11 mouse cellular contexts compared by ENCODE assay signal in genomic region chr2:173251133-173251532, GRCm38 (mm10). TPM values are rescaled to one million over a fixed set of nuclear protein-coding genes. Genes with fewer than 3 reads are reported as not detected.
DNase-seq lines count a peak whose midpoint lies in the region; ATAC-seq lines count a peak whose summit lies in the region.
"Had no signal": no experiment of that assay in that cellular context is flagged by ENCODE, and none has a peak within 500 bp of the region (broad histone marks: within the 10 kb centered on the region; RNA-seq: fewer than 3 reads in every experiment).

No protein-coding gene starts in this region.

- H3K9ac ChIP-seq in hindbrain, embryonic 13.5 days, result peak overlapping the region; percentile 43; the same call in 1 of the 2 replicates
- H3K9ac ChIP-seq in hindbrain, embryonic 16.5 days (ENCODE audit: low read depth, low read length), result no peak overlapping the region
- 0 out of 2 replicates have a peak overlapping the region, but pooled peaks have one; percentile 23 for H3K9ac ChIP-seq in midbrain, embryonic 13.5 days (replicated peaks)
- no peak overlapping the region for H3K9ac ChIP-seq in midbrain, embryonic 16.5 days (ENCODE audit: low read depth, low read length)
- H3K9ac ChIP-seq: forebrain, embryonic 13.5 days had no signal

- no peaks in the 10 kb centered on the region for H3K27me3 ChIP-seq in hindbrain, embryonic 13.5 days
- no peaks in the 10 kb centered on the region for H3K27me3 ChIP-seq in hindbrain, embryonic 16.5 days (replicated peaks; ENCODE audit: control insufficient read depth, insufficient read depth, low read length)
- H3K27me3 ChIP-seq in midbrain, embryonic 13.5 days, result 0 out of 2 replicates have a peak, but pooled peaks cover 4% of the 10 kb centered on the region
- no peaks in the 10 kb centered on the region for H3K27me3 ChIP-seq in midbrain, embryonic 16.5 days (ENCODE audit: control insufficient read depth, insufficient read depth, low read depth, low read length)
- H3K27me3 ChIP-seq: forebrain, embryonic 13.5 days had no signal

- H3K36me3 ChIP-seq in hindbrain, embryonic 13.5 days, result no peaks in the 10 kb centered on the region
- no peaks in the 10 kb centered on the region for H3K36me3 ChIP-seq in hindbrain, embryonic 16.5 days (ENCODE audit: control insufficient read depth, insufficient read depth, low read length)
- H3K36me3 ChIP-seq in midbrain, embryonic 13.5 days, result no peaks in the 10 kb centered on the region
- no peaks in the 10 kb centered on the region for H3K36me3 ChIP-seq in midbrain, embryonic 16.5 days (ENCODE audit: control insufficient read depth, insufficient read depth, low read length)
- H3K36me3 ChIP-seq: G1E had no signal

- H3K4me3 ChIP-seq in hindbrain, embryonic 13.5 days, result no peak overlapping the region
- no peak overlapping the region for H3K4me3 ChIP-seq in hindbrain, embryonic 16.5 days (ENCODE audit: low read length)
- H3K4me3 ChIP-seq in midbrain, embryonic 13.5 days (replicated peaks), result no peak overlapping the region
- no peak overlapping the region for H3K4me3 ChIP-seq in midbrain, embryonic 16.5 days (ENCODE audit: low read depth, low read length)
- H3K4me3 ChIP-seq: forebrain, embryonic 13.5 days had no signal

- no peaks in the 10 kb centered on the region for H3K9me3 ChIP-seq in hindbrain, embryonic 13.5 days
- H3K9me3 ChIP-seq in hindbrain, embryonic 16.5 days (ENCODE audit: control insufficient read depth, low read length), result no peaks in the 10 kb centered on the region
- H3K9me3 ChIP-seq in midbrain, embryonic 13.5 days, result no peaks in the 10 kb centered on the region
- H3K9me3 ChIP-seq in midbrain, embryonic 16.5 days (replicated peaks; ENCODE audit: control insufficient read depth, low read length, poor library complexity, severe bottlenecking), result no peaks in the 10 kb centered on the region
- H3K9me3 ChIP-seq: forebrain, embryonic 13.5 days had no signal

- 0 out of 2 replicates have a peak overlapping the region, but pooled peaks have one; percentile 30 for H3K27ac ChIP-seq in hindbrain, embryonic 13.5 days
- H3K27ac ChIP-seq in hindbrain, embryonic 16.5 days (ENCODE audit: low read depth, low read length), result no peak overlapping the region
- no peak overlapping the region for H3K27ac ChIP-seq in midbrain, embryonic 13.5 days
- H3K27ac ChIP-seq in midbrain, embryonic 16.5 days (ENCODE audit: low read length), result no peak overlapping the region
- H3K27ac ChIP-seq: forebrain, embryonic 13.5 days had no signal

- peak; percentile 58 to 64 for DNase-seq in cerebellum, postnatal 10 days
- DNase-seq in cerebellum, postnatal 25 days, result no peak
- DNase-seq: thymus, postnatal 4 days had no signal

- 41% methylated on average over 7 of the region's 7 CpGs for WGBS in hindbrain, embryonic 13.5 days
- WGBS in hindbrain, embryonic 16.5 days, result 39% methylated on average over 7 of the region's 7 CpGs
- 53% methylated on average over 7 of the region's 7 CpGs for WGBS in midbrain, embryonic 13.5 days
- 47% methylated on average over 7 of the region's 7 CpGs for WGBS in midbrain, embryonic 16.5 days

- no peak overlapping the region for H3K4me2 ChIP-seq in hindbrain, embryonic 13.5 days
- no peak overlapping the region for H3K4me2 ChIP-seq in hindbrain, embryonic 16.5 days (ENCODE audit: low read length)
- H3K4me2 ChIP-seq in midbrain, embryonic 13.5 days (replicated peaks), result no peak overlapping the region
- no peak overlapping the region for H3K4me2 ChIP-seq in midbrain, embryonic 16.5 days (ENCODE audit: low read length)
- H3K4me2 ChIP-seq: forebrain, embryonic 13.5 days had no signal

- H3K4me1 ChIP-seq in hindbrain, embryonic 13.5 days (replicated peaks), result peaks cover 96% of the 10 kb centered on the region
- H3K4me1 ChIP-seq in hindbrain, embryonic 16.5 days (ENCODE audit: control insufficient read depth, insufficient read depth, low read depth, low read length), result peaks cover 68% of the 10 kb centered on the region
- H3K4me1 ChIP-seq in midbrain, embryonic 13.5 days (replicated peaks), result peaks cover 96% of the 10 kb centered on the region
- peaks cover 50% of the 10 kb centered on the region for H3K4me1 ChIP-seq in midbrain, embryonic 16.5 days (ENCODE audit: control insufficient read depth, insufficient read depth, low read length)

- ATAC-seq in hindbrain, embryonic 13.5 days (ENCODE audit: low FRiP score), result no peak
- ATAC-seq in hindbrain, embryonic 16.5 days, result no peak
- no peak for ATAC-seq in midbrain, embryonic 13.5 days
- no peak for ATAC-seq in midbrain, embryonic 16.5 days
- 0 out of 2 replicates have a peak, but pooled peaks have one; percentile 8 for ATAC-seq in monocyte, adult 5-6 weeks (replicated peaks; ENCODE audit: insufficient number of reproducible peaks, low FRiP score, low TSS enrichment, poor library complexity, severe bottlenecking)
- ATAC-seq in megakaryocyte progenitor cell, adult 5-6 weeks (replicated peaks; ENCODE audit: poor library complexity), result no peak
- ATAC-seq: forebrain, embryonic 13.5 days had no signal

RNA-seq across cellular contexts. Expression of gene Pmepa1, which starts 25.2 kb away (rescaled TPM):
- 4.7 and 5.2 TPM in 2 replicates for polyA plus RNA-seq in hindbrain, embryonic 13.5 days (2015; fragmentation: Nextera tagmentation; extraction: Ambion mirVana)
- polyA plus RNA-seq in hindbrain, embryonic 16.5 days (2015; fragmentation: Nextera tagmentation; extraction: Ambion mirVana), result 3.2 and 3.9 TPM in 2 replicates
- 3.9 and 4.7 TPM in 2 replicates for polyA plus RNA-seq in midbrain, embryonic 13.5 days (2015; fragmentation: Nextera tagmentation; extraction: Ambion mirVana)
- 3.4 and 4.5 TPM in 2 replicates for polyA plus RNA-seq in midbrain, embryonic 16.5 days (2015; fragmentation: Nextera tagmentation; extraction: Ambion mirVana)
- 0.29 to 0.39 TPM in 2 of 3 replicates, not detected in the other for total RNA-seq in monocyte, adult 5-6 weeks (2017)
- 0.17 and 0.32 TPM in 2 replicates for total RNA-seq in megakaryocyte progenitor cell, adult 5-6 weeks (2015)
- total RNA-seq in megakaryocyte progenitor cell, adult 5-6 weeks (2017), result 0.12 and 0.24 TPM in 2 replicates
- polyA plus RNA-seq: G1E had no signal

RNA-seq across cellular contexts. Expression of gene Zbp1, which starts 32.4 kb away (rescaled TPM):
- 0.16 and 0.29 TPM in 2 replicates for polyA plus RNA-seq in hindbrain, embryonic 13.5 days (2015; fragmentation: Nextera tagmentation; extraction: Ambion mirVana)
- 0.20 TPM in 1 of 2 replicates, not detected in the other for polyA plus RNA-seq in hindbrain, embryonic 16.5 days (2015; fragmentation: Nextera tagmentation; extraction: Ambion mirVana)
- 0.27 and 0.50 TPM in 2 replicates for polyA plus RNA-seq in midbrain, embryonic 13.5 days (2015; fragmentation: Nextera tagmentation; extraction: Ambion mirVana)
- polyA plus RNA-seq in midbrain, embryonic 16.5 days (2015; fragmentation: Nextera tagmentation; extraction: Ambion mirVana), result 0.30 TPM in 1 of 2 replicates, not detected in the other
- 74.4 to 86.1 TPM (median 81.1 TPM) in 3 replicates for total RNA-seq in monocyte, adult 5-6 weeks (2017)
- 2.0 and 5.3 TPM in 2 replicates for total RNA-seq in megakaryocyte progenitor cell, adult 5-6 weeks (2015)
- 2.5 and 2.9 TPM in 2 replicates for total RNA-seq in megakaryocyte progenitor cell, adult 5-6 weeks (2017)
- polyA plus RNA-seq: forebrain, embryonic 13.5 days; G1E had no signal

Comparison
In these comparisons a context has a peak if more than half of its experiments do, and no peak if none do; other contexts are left out.
1. DNase-seq: peak in cerebellum, postnatal 10 days (2 of 2); none in cerebellum, postnatal 25 days (0 of 2).
2. H3K9ac ChIP-seq: peak in hindbrain, embryonic 13.5 days (single experiment) and midbrain, embryonic 13.5 days (single experiment); none in hindbrain, embryonic 16.5 days (single experiment) and midbrain, embryonic 16.5 days (single experiment).